In the genomic region with DNA sequence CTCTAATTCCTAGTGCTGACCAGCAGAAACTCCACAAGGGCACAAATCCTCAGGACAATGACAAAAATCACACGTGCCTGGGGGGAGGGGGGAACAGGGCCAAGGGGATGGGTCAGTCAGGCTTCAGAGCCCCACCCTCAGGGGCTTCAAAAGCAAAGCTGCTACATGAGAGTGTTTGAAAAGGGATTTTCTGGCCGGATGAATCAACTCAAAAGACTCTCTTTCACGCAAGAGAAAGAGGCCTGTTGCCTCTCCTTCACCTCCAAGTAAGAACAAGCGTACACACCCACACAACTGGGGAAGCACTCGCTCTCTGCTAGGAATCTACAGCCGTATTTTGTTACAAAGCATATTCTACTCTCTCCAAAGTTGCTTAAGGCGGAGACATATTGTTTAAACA, we compare ENCODE assay signal across 11 mouse cellular contexts. TPM values are rescaled to one million over a fixed set of nuclear protein-coding genes. Genes with fewer than 3 reads are reported as not detected.
DNase-seq lines count a peak whose midpoint lies in the region; ATAC-seq and TF ChIP-seq lines count a peak whose summit lies in the region.
"Had no signal": no experiment of that assay in that cellular context is flagged by ENCODE, and none has a peak within 500 bp of the region (broad histone marks: within the 10 kb centered on the region; RNA-seq: fewer than 3 reads in every experiment).

No protein-coding gene starts in this region.

- no peak overlapping the region for H3K4me2 ChIP-seq in midbrain, embryonic 13.5 days (replicated peaks)

- no peak overlapping the region for H3K4me3 ChIP-seq in kidney, adult 2 months (ENCODE audit: insufficient read depth, low read depth, low read length)
- no peak overlapping the region for H3K4me3 ChIP-seq in midbrain, embryonic 13.5 days (replicated peaks)

- no peaks in the 10 kb centered on the region for H3K27me3 ChIP-seq in kidney, adult 2 months (replicated peaks; ENCODE audit: control insufficient read depth, insufficient read depth, low read length)
- peaks cover 44% of the 10 kb centered on the region for H3K27me3 ChIP-seq in midbrain, embryonic 13.5 days

- intact Hi-C loops in left cerebral cortex, postnatal 10 days (cut with DNase I), result no loop called here
- intact Hi-C loops in left cerebral cortex, postnatal 4 days (cut with DNase I), result no loop called here

- H3K9ac ChIP-seq in midbrain, embryonic 13.5 days (replicated peaks), result no peak overlapping the region
- H3K9ac ChIP-seq: liver, embryonic 14.5 days had no signal

- 60% methylated on average over 7 of the region's 7 CpGs for WGBS in kidney, adult 2 months
- WGBS in midbrain, embryonic 13.5 days, result 4% methylated on average over 7 of the region's 7 CpGs

- TF ChIP-seq POLR2A in kidney, adult 2 months (IDR thresholded peaks at IDR 0.05; ENCODE audit: low read depth, low read length), result no peak

- no peak for TF ChIP-seq CTCF in kidney, adult 2 months (conservative IDR thresholded peaks at IDR 0.05; ENCODE audit: insufficient read depth, insufficient read length, low read depth, low read length)

- no peaks in the 10 kb centered on the region for H3K9me3 ChIP-seq in midbrain, embryonic 13.5 days
- H3K9me3 ChIP-seq: G1E had no signal

- DNase-seq in kidney, adult 2 months, result no peak
- no peak for DNase-seq in kidney, postnatal 10 days
- DNase-seq in ES-CJ7 (ENCODE audit: low read depth, low spot score), result peak; percentile 51
- DNase-seq in embryo, embryonic 10 days (ENCODE audit: low spot score), result peak; percentile 63
- no peak for DNase-seq in left cerebral cortex, postnatal 10 days (ENCODE audit: extremely low spot score in 1 of 2, low spot score in 2 of 2)
- no peak for DNase-seq in cerebellum, adult 18-20 months
- DNase-seq in left cerebral cortex, postnatal 4 days, result no peak
- DNase-seq: adrenal gland, postnatal 36 days had no signal

- peak overlapping the region; percentile 26; the same call in 1 of the 2 replicates for H3K27ac ChIP-seq in kidney, adult 2 months (ENCODE audit: insufficient read depth, low read depth, low read length)
- no peak overlapping the region for H3K27ac ChIP-seq in midbrain, embryonic 13.5 days
- H3K27ac ChIP-seq: liver, embryonic 14.5 days had no signal

- ATAC-seq in midbrain, embryonic 13.5 days, result 0 out of 2 replicates have a peak, but pooled peaks have one; percentile 11

- 0 out of 2 replicates have a peak, but pooled peaks cover 3% of the 10 kb centered on the region for H3K4me1 ChIP-seq in kidney, adult 2 months (ENCODE audit: control insufficient read depth, insufficient read depth, low read length)
- peaks cover 21% of the 10 kb centered on the region for H3K4me1 ChIP-seq in midbrain, embryonic 13.5 days (replicated peaks)

- no peaks in the 10 kb centered on the region for H3K36me3 ChIP-seq in kidney, adult 2 months (ENCODE audit: control insufficient read depth, insufficient read depth, low read length)
- H3K36me3 ChIP-seq in midbrain, embryonic 13.5 days, result no peaks in the 10 kb centered on the region

RNA-seq across cellular contexts. Expression of a gene that starts 28.6 kb away (rescaled TPM):
- polyA plus RNA-seq in kidney, adult 2 months (2012; rRNA removed), result 44.6 and 51.0 TPM in 2 replicates
- 14.8 and 15.2 TPM in 2 replicates for polyA plus RNA-seq in midbrain, embryonic 13.5 days (2015; fragmentation: Nextera tagmentation; extraction: Ambion mirVana)
- 10 to 100 TPM; 50.4 to 53.7 TPM for total RNA-seq in left cerebral cortex, postnatal 10 days (2021)
- total RNA-seq in left cerebral cortex, postnatal 4 days (2021), result 10 to 100 TPM; 58.2 to 58.4 TPM

Comparison
In these comparisons a context has a peak if more than half of its experiments do, and no peak if none do; other contexts are left out.
1. DNase-seq: peak in ES-CJ7 (single experiment) and embryo, embryonic 10 days (single experiment); none in kidney, adult 2 months (single experiment), kidney, postnatal 10 days (single experiment), left cerebral cortex, postnatal 10 days (0 of 2), cerebellum, adult 18-20 months (0 of 2) and left cerebral cortex, postnatal 4 days (single experiment).